Mouse (Mus musculus) embryonic facial prominence, embryonic 10.5 days (tissue): ENCODE measurements around the gene Adgrb3. TPM values are rescaled to one million over a fixed set of nuclear protein-coding genes. Genes with fewer than 3 reads are reported as not detected.
"Not testable (repeated sequence)": the region's sequence is repeated elsewhere in the genome, so short reads cannot be mapped to it uniquely, and the experiment has no call there.

ENCODE experiments used
- DNase-seq: peaks from one replicate; pipeline ENCODE4 v3.0.0-alpha.2; 2017; ENCODE audit warnings: low spot score
- H3K27ac ChIP-seq: fragments of 300-500 bp; sonication (generic); replicated peaks from 2 replicates; pipeline ENCODE4 v1.5.1; 2016; ENCODE audit warnings: mild to moderate bottlenecking
- H3K27me3 ChIP-seq: fragments of 300-500 bp; sonication (generic); replicated peaks from 2 replicates; pipeline ENCODE4 v1.6.1; 2016; ENCODE audit warnings: low read depth, mild to moderate bottlenecking; ENCODE audit not compliant: poor library complexity, severe bottlenecking
- H3K36me3 ChIP-seq: fragments of 300-500 bp; sonication (generic); replicated peaks from 2 replicates; pipeline ENCODE4 v1.6.1; 2016; ENCODE audit warnings: mild to moderate bottlenecking, moderate library complexity
- H3K4me1 ChIP-seq: fragments of 300-500 bp; sonication (generic); 2 replicates; pipeline ENCODE4 v1.6.1; 2016
- H3K4me3 ChIP-seq: fragments of 300-500 bp; sonication (generic); 2 replicates; pipeline ENCODE4 v1.5.1; 2016; ENCODE audit warnings: mild to moderate bottlenecking, moderate library complexity
- H3K9me3 ChIP-seq: fragments of 300-500 bp; sonication (generic); 2 replicates; pipeline ENCODE4 v1.6.1; 2016; ENCODE audit warnings: mild to moderate bottlenecking
- WGBS: fragments of 180-500 bp; shearing (Covaris S2); methylation state at CpG from one replicate; pipeline ENCODE4 v1.1.7; 2016; 5-methylcytosine and 5-hydroxymethylcytosine counted together
- polyA plus RNA-seq: library from polyadenylated mRNA; unstranded; fragments of >200 nt; fragmentation: Nextera tagmentation; extraction: Ambion mirVana; gene quantifications from 2 replicates; pipeline ENCODE4 v1.2.1, GENCODE M21; 2016

Gene Adgrb3
- polyA plus RNA-seq, 1 experiment from 2014 or later: 1.7 TPM

- no peaks in the 10 kb centered on the region for H3K4me1 ChIP-seq
- 83% methylated on average over 11 of the region's 11 CpGs for WGBS
Observed at GRCm38 (mm10) chr1:25474469-25474868, 355.0 kb downstream of the Adgrb3 start.

GRCm38 (mm10) chr1:25471612-25472011, 357.9 kb downstream of the Adgrb3 start:
- not testable (repeated sequence) for H3K4me1 ChIP-seq
- 54% methylated on average over 2 of the region's 2 CpGs for WGBS

More at GRCm38 (mm10) chr1:25474469-25474868, 355.0 kb downstream of the Adgrb3 start:
- H3K27me3 ChIP-seq: no peaks in the 10 kb centered on the region
- H3K4me3 ChIP-seq: no peak overlapping the region
- H3K27ac ChIP-seq: no peak overlapping the region
- no peak for DNase-seq
- H3K36me3 ChIP-seq: no peaks in the 10 kb centered on the region
- no peaks in the 10 kb centered on the region for H3K9me3 ChIP-seq

GRCm38 (mm10) chr1:25462612-25463011, 366.9 kb downstream of the Adgrb3 start:
- Histone ChIP-seq H3K4me1 (peaks cover 10% of the 10 kb centered on the region; the same call in 1 of the 2 replicates), H3K4me3 (no peak overlapping the region), H3K27me3 (no peaks in the 10 kb centered on the region), H3K27ac (no peak overlapping the region), H3K36me3 (no peaks in the 10 kb centered on the region), H3K9me3 (no peaks in the 10 kb centered on the region)
- DNase-seq: peak; percentile 9
- WGBS: 18% methylated on average over 1 of the region's 1 CpGs

More at GRCm38 (mm10) chr1:25471612-25472011, 357.9 kb downstream of the Adgrb3 start:
- H3K27me3 ChIP-seq, H3K9me3 ChIP-seq, H3K36me3 ChIP-seq, DNase-seq, H3K27ac ChIP-seq, H3K4me3 ChIP-seq: not testable (repeated sequence)

GRCm38 (mm10) chr1:25435506-25435905, 394.0 kb downstream of the Adgrb3 start:
- Histone ChIP-seq H3K27ac (no peak overlapping the region), H3K4me1 (no peaks in the 10 kb centered on the region), H3K27me3 (no peaks in the 10 kb centered on the region), H3K9me3 (no peaks in the 10 kb centered on the region), H3K4me3 (no peak overlapping the region), H3K36me3 (no peaks in the 10 kb centered on the region)
- DNase-seq: no peak
- 62% methylated on average over 2 of the region's 2 CpGs for WGBS

- Histone ChIP-seq H3K36me3 (no peaks in the 10 kb centered on the region), H3K27me3 (no peaks in the 10 kb centered on the region), H3K4me1 (no peaks in the 10 kb centered on the region), H3K4me3 (no peak overlapping the region), H3K9me3 (no peaks in the 10 kb centered on the region), H3K27ac (no peak overlapping the region)
- 77% methylated on average over 16 of the region's 16 CpGs for WGBS
- DNase-seq: no peak
Observed at GRCm38 (mm10) chr1:25430219-25430862, 399.2 kb downstream of the Adgrb3 start.

GRCm38 (mm10) chr1:25420701-25421100, 408.8 kb downstream of the Adgrb3 start:
- Histone ChIP-seq H3K9me3 (no peaks in the 10 kb centered on the region), H3K27me3 (no peaks in the 10 kb centered on the region), H3K27ac (no peak overlapping the region), H3K4me1 (no peaks in the 10 kb centered on the region), H3K36me3 (no peaks in the 10 kb centered on the region), H3K4me3 (no peak overlapping the region)
- WGBS: 91% methylated on average over 2 of the region's 2 CpGs
- no peak for DNase-seq

GRCm38 (mm10) chr1:25419378-25419777, 410.1 kb downstream of the Adgrb3 start:
- H3K4me1 ChIP-seq: no peaks in the 10 kb centered on the region
- no peaks in the 10 kb centered on the region for H3K9me3 ChIP-seq
- H3K27ac ChIP-seq: no peak overlapping the region
- H3K27me3 ChIP-seq: no peaks in the 10 kb centered on the region
- no peaks in the 10 kb centered on the region for H3K36me3 ChIP-seq
- no peak overlapping the region for H3K4me3 ChIP-seq
- DNase-seq: no peak

- Histone ChIP-seq H3K27me3 (no peaks in the 10 kb centered on the region), H3K27ac (no peak overlapping the region), H3K36me3 (no peaks in the 10 kb centered on the region), H3K9me3 (no peaks in the 10 kb centered on the region; the same call in 1 of the 2 replicates), H3K4me1 (no peaks in the 10 kb centered on the region), H3K4me3 (no peak overlapping the region)
- 78% methylated on average over 2 of the region's 2 CpGs for WGBS
- no peak for DNase-seq
Observed at GRCm38 (mm10) chr1:25415084-25415483, 414.4 kb downstream of the Adgrb3 start.

- no peak overlapping the region for H3K27ac ChIP-seq
- no peaks in the 10 kb centered on the region for H3K36me3 ChIP-seq
- H3K27me3 ChIP-seq: no peaks in the 10 kb centered on the region
- no peak overlapping the region for H3K4me3 ChIP-seq
- WGBS: 82% methylated on average over 2 of the region's 2 CpGs
- DNase-seq: no peak
- no peaks in the 10 kb centered on the region for H3K4me1 ChIP-seq
- H3K9me3 ChIP-seq: no peaks in the 10 kb centered on the region
Observed at GRCm38 (mm10) chr1:25364186-25364585, 465.3 kb downstream of the Adgrb3 start.

- no peaks in the 10 kb centered on the region for H3K36me3 ChIP-seq
- 91% methylated on average over 4 of the region's 4 CpGs for WGBS
Observed at GRCm38 (mm10) chr1:25358554-25358953, 471.0 kb downstream of the Adgrb3 start.

GRCm38 (mm10) chr1:25355486-25355885, 474.0 kb downstream of the Adgrb3 start:
- H3K36me3 ChIP-seq: no peaks in the 10 kb centered on the region
- H3K4me1 ChIP-seq: no peaks in the 10 kb centered on the region
- WGBS: 91% methylated on average over 5 of the region's 5 CpGs
- no peak overlapping the region for H3K27ac ChIP-seq
- no peak overlapping the region for H3K4me3 ChIP-seq
- H3K9me3 ChIP-seq: no peaks in the 10 kb centered on the region
- no peaks in the 10 kb centered on the region for H3K27me3 ChIP-seq
- no peak for DNase-seq

More at GRCm38 (mm10) chr1:25358554-25358953, 471.0 kb downstream of the Adgrb3 start:
- no peaks in the 10 kb centered on the region for H3K27me3 ChIP-seq
- DNase-seq: no peak
- no peaks in the 10 kb centered on the region for H3K4me1 ChIP-seq
- H3K9me3 ChIP-seq: no peaks in the 10 kb centered on the region
- H3K27ac ChIP-seq: no peak overlapping the region
- no peak overlapping the region for H3K4me3 ChIP-seq

- no peak overlapping the region for H3K27ac ChIP-seq
- H3K4me1 ChIP-seq: no peaks in the 10 kb centered on the region
- no peak overlapping the region for H3K4me3 ChIP-seq
- H3K9me3 ChIP-seq: no peaks in the 10 kb centered on the region
- no peaks in the 10 kb centered on the region for H3K36me3 ChIP-seq
- H3K27me3 ChIP-seq: no peaks in the 10 kb centered on the region
- DNase-seq: no peak
Observed at GRCm38 (mm10) chr1:25344876-25345275, 484.6 kb downstream of the Adgrb3 start.

GRCm38 (mm10) chr1:25325406-25325805, 504.1 kb downstream of the Adgrb3 start:
- no peak overlapping the region for H3K4me3 ChIP-seq
- H3K36me3 ChIP-seq: no peaks in the 10 kb centered on the region
- no peak for DNase-seq
- H3K4me1 ChIP-seq: no peaks in the 10 kb centered on the region
- 82% methylated on average over 2 of the region's 2 CpGs for WGBS
- no peaks in the 10 kb centered on the region for H3K27me3 ChIP-seq
- no peaks in the 10 kb centered on the region for H3K9me3 ChIP-seq
- no peak overlapping the region for H3K27ac ChIP-seq
